Mouse (Mus musculus) ES-Bruce4 (cell line): ENCODE measurements around the gene Diaph2. TPM values are rescaled to one million over a fixed set of nuclear protein-coding genes. Genes with fewer than 3 reads are reported as not detected.
"Not testable (repeated sequence)": the region's sequence is repeated elsewhere in the genome, so short reads cannot be mapped to it uniquely, and the experiment has no call there.

Source experiments
- H3K27ac ChIP-seq: 2 replicates; pipeline ENCODE4 v1.5.1; 2012; ENCODE audit warnings: low read length, inconsistent platforms; ENCODE audit not compliant: insufficient read depth
- H3K27me3 ChIP-seq: 2 replicates; pipeline ENCODE4 v1.6.1; 2012; ENCODE audit warnings: mild to moderate bottlenecking, low read length, inconsistent platforms; ENCODE audit not compliant: control insufficient read depth, poor library complexity, insufficient read depth, severe bottlenecking
- H3K36me3 ChIP-seq: 2 replicates; pipeline ENCODE4 v1.6.1; 2012; ENCODE audit warnings: inconsistent platforms, mild to moderate bottlenecking, low read length, moderate library complexity; ENCODE audit not compliant: control insufficient read depth, poor library complexity, insufficient read depth, severe bottlenecking
- H3K4me1 ChIP-seq: one replicate; pipeline ENCODE4 v1.8.1; 2011; ENCODE audit warnings: low read length; ENCODE audit not compliant: control insufficient read depth, insufficient read depth
- H3K4me3 ChIP-seq: 2 replicates; pipeline ENCODE4 v1.5.1; 2011; ENCODE audit warnings: low read depth, mild to moderate bottlenecking, low read length
- H3K9ac ChIP-seq: 2 replicates; pipeline ENCODE4 v1.6.1; 2012; ENCODE audit warnings: low read depth, mild to moderate bottlenecking, inconsistent platforms; ENCODE audit not compliant: poor library complexity, severe bottlenecking
- H3K9me3 ChIP-seq: replicated peaks from 2 replicates; pipeline ENCODE4 v1.6.1; 2012; ENCODE audit warnings: mild to moderate bottlenecking, low read length, inconsistent platforms; ENCODE audit not compliant: control insufficient read depth, poor library complexity, insufficient read depth, severe bottlenecking
- CTCF ChIP-seq: IDR thresholded peaks from one replicate; pipeline ENCODE4 v1.8.1; 2011; ENCODE audit warnings: low read depth, low read length
- EP300 ChIP-seq: IDR thresholded peaks from 2 replicates; pipeline ENCODE4 v1.6.1; 2011; ENCODE audit warnings: low read depth, low read length; ENCODE audit not compliant: insufficient read depth
- POLR2A ChIP-seq: IDR thresholded peaks from one replicate; pipeline ENCODE4 v1.8.1; 2011; ENCODE audit warnings: low read length; ENCODE audit not compliant: insufficient read depth
- polyA plus RNA-seq: library from polyadenylated mRNA; stranded (reverse); fragments of >200 nt; gene quantifications from 2 replicates; pipeline ENCODE4 v1.2.4, GENCODE M21; 2011; ENCODE audit warnings: low read depth; ENCODE audit not compliant: missing spikeins, insufficient read depth, insufficient read length

Gene Diaph2
- polyA plus RNA-seq, 1 experiment = 26.3 TPM

- no peak for TF ChIP-seq EP300
- no peak for TF ChIP-seq POLR2A
- no peak for TF ChIP-seq CTCF
- no peaks in the 10 kb centered on the region for H3K27me3 ChIP-seq
- H3K27ac ChIP-seq = no peak overlapping the region
- no peak overlapping the region for H3K9ac ChIP-seq
- no peak overlapping the region for H3K4me3 ChIP-seq
- no peaks in the 10 kb centered on the region for H3K9me3 ChIP-seq
- H3K4me1 ChIP-seq = no peaks in the 10 kb centered on the region
- H3K36me3 ChIP-seq = no peaks in the 10 kb centered on the region
Measured at GRCm38 (mm10) chrX:129776761-129777160, 27.2 kb downstream of the Diaph2 start.

GRCm38 (mm10) chrX:129777404-129777962 is 27.9 kb downstream of the Diaph2 start:
- no peaks in the 10 kb centered on the region for H3K27me3 ChIP-seq
- no peaks in the 10 kb centered on the region for H3K9me3 ChIP-seq
- no peak for TF ChIP-seq CTCF
- TF ChIP-seq POLR2A = no peak
- no peak for TF ChIP-seq EP300
- H3K4me3 ChIP-seq = no peak overlapping the region
- H3K9ac ChIP-seq = no peak overlapping the region
- H3K27ac ChIP-seq = no peak overlapping the region
- H3K36me3 ChIP-seq = no peaks in the 10 kb centered on the region
- no peaks in the 10 kb centered on the region for H3K4me1 ChIP-seq

- H3K4me1 ChIP-seq = no peaks in the 10 kb centered on the region
- H3K27me3 ChIP-seq = no peaks in the 10 kb centered on the region
- H3K4me3 ChIP-seq = no peak overlapping the region
- no peak overlapping the region for H3K27ac ChIP-seq
- no peak overlapping the region for H3K9ac ChIP-seq
- TF ChIP-seq EP300 (no peak), POLR2A (no peak), CTCF (no peak)
- H3K36me3 ChIP-seq = no peaks in the 10 kb centered on the region
- no peaks in the 10 kb centered on the region for H3K9me3 ChIP-seq
Measured at GRCm38 (mm10) chrX:129781844-129782243, 32.3 kb downstream of the Diaph2 start.

- no peaks in the 10 kb centered on the region for H3K27me3 ChIP-seq
- H3K9ac ChIP-seq = no peak overlapping the region
- no peaks in the 10 kb centered on the region for H3K4me1 ChIP-seq
- no peak overlapping the region for H3K4me3 ChIP-seq
- TF ChIP-seq POLR2A (no peak), EP300 (no peak), CTCF (no peak)
- no peaks in the 10 kb centered on the region for H3K36me3 ChIP-seq
- no peak overlapping the region for H3K27ac ChIP-seq
- no peaks in the 10 kb centered on the region for H3K9me3 ChIP-seq
Measured at GRCm38 (mm10) chrX:129784062-129784461, 34.5 kb downstream of the Diaph2 start.

DNA sequence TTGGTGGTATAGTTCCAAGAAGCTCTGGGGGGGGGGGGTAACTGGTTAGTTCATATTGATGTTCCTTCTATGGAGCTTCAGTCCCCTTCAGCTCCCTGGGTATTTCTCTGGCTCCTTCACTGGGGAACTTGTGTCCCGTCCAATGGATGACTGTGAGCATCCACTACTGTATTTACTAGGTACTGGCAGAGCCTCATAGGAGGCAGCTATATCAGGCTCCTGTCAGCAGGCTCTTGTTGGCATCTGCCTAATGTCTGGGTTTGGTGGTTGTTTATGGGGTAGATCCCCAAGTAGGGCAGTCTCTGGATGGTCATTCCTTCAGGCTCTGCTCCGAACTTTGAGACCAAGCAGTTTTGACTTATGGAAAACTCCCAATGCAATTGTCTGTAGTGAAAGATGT is 50.4 kb downstream of the Diaph2 start:
- H3K36me3 ChIP-seq, H3K9ac ChIP-seq: not testable (repeated sequence)

DNA sequence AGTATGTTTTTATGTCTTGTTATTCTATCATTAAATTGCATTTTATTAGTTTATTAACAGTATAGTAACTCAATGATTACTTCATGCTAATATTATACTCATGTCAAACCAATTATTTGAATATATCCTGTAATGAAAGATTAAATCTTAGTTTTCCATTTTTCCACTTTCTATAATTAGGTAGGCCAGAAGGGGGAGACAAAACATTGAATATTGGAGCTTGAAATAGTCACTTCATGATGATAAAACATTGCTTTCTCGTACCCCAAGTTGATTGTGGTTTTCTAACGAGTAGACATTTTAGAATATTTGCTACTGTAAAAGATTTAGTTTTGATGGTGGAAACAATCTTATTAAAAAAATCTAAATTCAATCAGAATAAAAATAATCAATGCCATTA is 82.4 kb downstream of the Diaph2 start:
- Histone ChIP-seq H3K27me3 (no peaks in the 10 kb centered on the region), H3K4me3 (no peak overlapping the region), H3K36me3 (no peaks in the 10 kb centered on the region), H3K4me1 (no peaks in the 10 kb centered on the region), H3K27ac (no peak overlapping the region), H3K9ac (no peak overlapping the region), H3K9me3 (no peaks in the 10 kb centered on the region)
- TF ChIP-seq POLR2A (no peak), EP300 (no peak), CTCF (no peak)

More for the DNA sequence above, 50.4 kb downstream of the Diaph2 start:
- not testable (repeated sequence) for H3K9me3 ChIP-seq, H3K4me1 ChIP-seq, H3K27me3 ChIP-seq, H3K27ac ChIP-seq, H3K4me3 ChIP-seq
